Mouse (Mus musculus): ENCODE measurements around the gene Ankrd35. TPM values are rescaled to one million over a fixed set of nuclear protein-coding genes. Genes with fewer than 3 reads are reported as not detected.
A peak's percentile ranks its signal among the peaks of the same experiment; 100 is the strongest.

Ankrd35 gene
- total and polyA plus RNA-seq, 2 experiments from 2014 or later, result 4.3 to 4.9 TPM

GRCm38 (mm10) chr3:96666916-96667315 lies 3.0 kb upstream of the Ankrd35 start:
- Histone ChIP-seq H3K27me3 (ENCODE audit: insufficient read depth, low read length) (no peaks in the 10 kb centered on the region), H3K4me2 (ENCODE audit: low read depth, low read length, poor library complexity, severe bottlenecking) (no peak overlapping the region), H3K9me3 (ENCODE audit: low read length) (no peaks in the 10 kb centered on the region), H3K27ac (ENCODE audit: low read depth, low read length) (no peak overlapping the region), H3K4me3 (ENCODE audit: low read depth, low read length) (no peak overlapping the region), H3K36me3 (ENCODE audit: insufficient read depth, low read length) (no peaks in the 10 kb centered on the region), H3K4me1 (ENCODE audit: insufficient read depth, low read length) (peaks cover 5% of the 10 kb centered on the region; the same call in 1 of the 2 replicates), H3K9ac (replicated peaks; ENCODE audit: low read length, poor library complexity, severe bottlenecking) (no peak overlapping the region)
- no peak for TF ChIP-seq CTCF (IDR thresholded peaks at IDR 0.05)
- DNase-seq (ENCODE audit: low spot score) (no peak), ATAC-seq (ENCODE audit: low FRiP score) (no peak)
- 93% methylated on average over 5 of the region's 5 CpGs for WGBS

- DNase-seq (ENCODE audit: low spot score) (no peak), ATAC-seq (ENCODE audit: low FRiP score) (no peak)
- Histone ChIP-seq H3K4me1 (ENCODE audit: insufficient read depth, low read length) (peaks cover 5% of the 10 kb centered on the region; the same call in 1 of the 2 replicates), H3K27ac (ENCODE audit: low read depth, low read length) (no peak overlapping the region), H3K9me3 (ENCODE audit: low read length) (no peaks in the 10 kb centered on the region), H3K9ac (replicated peaks; ENCODE audit: low read length, poor library complexity, severe bottlenecking) (no peak overlapping the region), H3K4me2 (ENCODE audit: low read depth, low read length, poor library complexity, severe bottlenecking) (no peak overlapping the region), H3K4me3 (ENCODE audit: low read depth, low read length) (no peak overlapping the region), H3K27me3 (ENCODE audit: insufficient read depth, low read length) (no peaks in the 10 kb centered on the region), H3K36me3 (ENCODE audit: insufficient read depth, low read length) (no peaks in the 10 kb centered on the region)
- WGBS, result 42% methylated on average over 1 of the region's 1 CpGs
- peak; percentile 53 for TF ChIP-seq CTCF (IDR thresholded peaks at IDR 0.05)
These were observed 2.6 kb upstream of the Ankrd35 start for GRCm38 (mm10) chr3:96667316-96667715.

- ATAC-seq (ENCODE audit: low FRiP score) (no peak), DNase-seq (ENCODE audit: low spot score) (no peak)
- WGBS, result 98% methylated on average over 5 of the region's 5 CpGs
- no peak for TF ChIP-seq CTCF (IDR thresholded peaks at IDR 0.05)
- Histone ChIP-seq H3K4me3 (ENCODE audit: low read depth, low read length) (no peak overlapping the region), H3K36me3 (ENCODE audit: insufficient read depth, low read length) (no peaks in the 10 kb centered on the region), H3K4me1 (ENCODE audit: insufficient read depth, low read length) (no peaks in the 10 kb centered on the region), H3K9me3 (ENCODE audit: low read length) (no peaks in the 10 kb centered on the region), H3K4me2 (ENCODE audit: low read depth, low read length, poor library complexity, severe bottlenecking) (no peak overlapping the region), H3K9ac (replicated peaks; ENCODE audit: low read length, poor library complexity, severe bottlenecking) (no peak overlapping the region), H3K27me3 (ENCODE audit: insufficient read depth, low read length) (no peaks in the 10 kb centered on the region), H3K27ac (ENCODE audit: low read depth, low read length) (no peak overlapping the region)
These were observed 1.4 kb upstream of the Ankrd35 start for GRCm38 (mm10) chr3:96668424-96669067.

- H3K36me3 ChIP-seq (ENCODE audit: insufficient read depth, low read length), result no peaks in the 10 kb centered on the region
- 98% methylated on average over 5 of the region's 5 CpGs for WGBS
- TF ChIP-seq CTCF (IDR thresholded peaks at IDR 0.05), result no peak
- H3K4me2 ChIP-seq (ENCODE audit: low read depth, low read length, poor library complexity, severe bottlenecking), result no peak overlapping the region
- no peak overlapping the region for H3K27ac ChIP-seq (ENCODE audit: low read depth, low read length)
- no peaks in the 10 kb centered on the region for H3K27me3 ChIP-seq (ENCODE audit: insufficient read depth, low read length)
- H3K4me1 ChIP-seq (ENCODE audit: insufficient read depth, low read length), result no peaks in the 10 kb centered on the region
- H3K9ac ChIP-seq (replicated peaks; ENCODE audit: low read length, poor library complexity, severe bottlenecking), result no peak overlapping the region
- H3K4me3 ChIP-seq (ENCODE audit: low read depth, low read length), result no peak overlapping the region
- DNase-seq (ENCODE audit: low spot score) (no peak), ATAC-seq (ENCODE audit: low FRiP score) (no peak)
- no peaks in the 10 kb centered on the region for H3K9me3 ChIP-seq (ENCODE audit: low read length)
These were observed 1.6 kb downstream of the Ankrd35 start for GRCm38 (mm10) chr3:96671519-96671918.

GRCm38 (mm10) chr3:96673514-96673913 lies 3.6 kb downstream of the Ankrd35 start:
- 70% methylated on average over 4 of the region's 4 CpGs for WGBS
- no peak for ATAC-seq (ENCODE audit: low FRiP score)
- DNase-seq (ENCODE audit: low spot score), result no peak
- no peaks in the 10 kb centered on the region for H3K9me3 ChIP-seq (ENCODE audit: low read length)
- TF ChIP-seq CTCF (IDR thresholded peaks at IDR 0.05), result no peak
- H3K4me1 ChIP-seq (ENCODE audit: insufficient read depth, low read length), result no peaks in the 10 kb centered on the region
- no peak overlapping the region for H3K4me2 ChIP-seq (ENCODE audit: low read depth, low read length, poor library complexity, severe bottlenecking)
- H3K36me3 ChIP-seq (ENCODE audit: insufficient read depth, low read length), result no peaks in the 10 kb centered on the region
- H3K4me3 ChIP-seq (ENCODE audit: low read depth, low read length), result no peak overlapping the region
- H3K27me3 ChIP-seq (ENCODE audit: insufficient read depth, low read length), result no peaks in the 10 kb centered on the region
- no peak overlapping the region for H3K27ac ChIP-seq (ENCODE audit: low read depth, low read length)
- H3K9ac ChIP-seq (replicated peaks; ENCODE audit: low read length, poor library complexity, severe bottlenecking), result no peak overlapping the region

- no peak overlapping the region for H3K4me3 ChIP-seq (ENCODE audit: low read depth, low read length)
- H3K4me2 ChIP-seq (ENCODE audit: low read depth, low read length, poor library complexity, severe bottlenecking), result no peak overlapping the region
- H3K4me1 ChIP-seq (ENCODE audit: insufficient read depth, low read length), result no peaks in the 10 kb centered on the region
- no peak overlapping the region for H3K27ac ChIP-seq (ENCODE audit: low read depth, low read length)
- ATAC-seq (ENCODE audit: low FRiP score) (no peak), DNase-seq (ENCODE audit: low spot score) (no peak)
- H3K9ac ChIP-seq (replicated peaks; ENCODE audit: low read length, poor library complexity, severe bottlenecking), result no peak overlapping the region
- H3K9me3 ChIP-seq (ENCODE audit: low read length), result no peaks in the 10 kb centered on the region
- H3K27me3 ChIP-seq (ENCODE audit: insufficient read depth, low read length), result no peaks in the 10 kb centered on the region
- no peak for TF ChIP-seq CTCF (IDR thresholded peaks at IDR 0.05)
- no peaks in the 10 kb centered on the region for H3K36me3 ChIP-seq (ENCODE audit: insufficient read depth, low read length)
- WGBS, result 76% methylated on average over 8 of the region's 8 CpGs
These were observed 4.5 kb downstream of the Ankrd35 start for GRCm38 (mm10) chr3:96674442-96674841.

All from midbrain, postnatal 0 days (tissue).